Mouse (Mus musculus) naive thymus-derived CD4-positive, alpha-beta T cell, adult 2 months (primary cell): ENCODE measurements at regions not wholly inside any gene's neighbourhood (a gene's known extent, or its start where the extent isn't known, plus 50 kb on each side); places are given as distances from the start of the nearest gene placed in this dataset.

ENCODE experiments used
- DNase-seq: peaks from one replicate; pipeline ENCODE4 v3.0.0-alpha.2; 2011; ENCODE audit warnings: low read depth

- no peak for DNase-seq
These were observed 169.8 kb downstream of the Arrdc4 start for GRCm38 (mm10) chr7:68579216-68579615.

- no peak for DNase-seq
These were observed 177.7 kb downstream of the Arrdc4 start for GRCm38 (mm10) chr7:68571315-68571714.

- no peak for DNase-seq
These were observed 180.9 kb downstream of the Arrdc4 start for GRCm38 (mm10) chr7:68568127-68568510.

- DNase-seq = no peak
These were observed 181.5 kb downstream of the Arrdc4 start for GRCm38 (mm10) chr7:68567452-68568126.

- DNase-seq = no peak
These were observed 189.3 kb downstream of the Arrdc4 start for GRCm38 (mm10) chr7:68559440-68560343.

- DNase-seq = no peak
These were observed 198.7 kb downstream of the Arrdc4 start for GRCm38 (mm10) chr7:68550330-68550729.

GRCm38 (mm10) chr7:68548176-68548575 lies 200.9 kb downstream of the Arrdc4 start:
- DNase-seq = no peak

GRCm38 (mm10) chr7:68544136-68544535 lies 204.9 kb downstream of the Arrdc4 start:
- no peak for DNase-seq

- no peak for DNase-seq
These were observed 235.5 kb downstream of the Fam169b start for GRCm38 (mm10) chr7:68509096-68509495.

GRCm38 (mm10) chr7:68491143-68491810 lies 217.6 kb downstream of the Fam169b start:
- no peak for DNase-seq

GRCm38 (mm10) chr7:68486676-68487075 lies 213.0 kb downstream of the Fam169b start:
- no peak for DNase-seq

GRCm38 (mm10) chr7:68482553-68482952 lies 208.9 kb downstream of the Fam169b start:
- DNase-seq = no peak

- peak; percentile 43 for DNase-seq
These were observed 207.1 kb downstream of the Fam169b start for GRCm38 (mm10) chr7:68480770-68481169.

GRCm38 (mm10) chr7:68480336-68480735 lies 206.7 kb downstream of the Fam169b start:
- DNase-seq = no peak

- no peak for DNase-seq
These were observed 204.4 kb downstream of the Fam169b start for GRCm38 (mm10) chr7:68478044-68478443.

- DNase-seq = no peak
These were observed 199.2 kb downstream of the Fam169b start for GRCm38 (mm10) chr7:68472800-68473199.

- DNase-seq = no peak
These were observed 197.3 kb downstream of the Fam169b start for GRCm38 (mm10) chr7:68470983-68471382.

- DNase-seq = no peak
These were observed 194.9 kb downstream of the Fam169b start for GRCm38 (mm10) chr7:68468574-68468973.

- no peak for DNase-seq
These were observed 184.2 kb downstream of the Fam169b start for GRCm38 (mm10) chr7:68457842-68458241.

GRCm38 (mm10) chr7:68455451-68455850 lies 181.8 kb downstream of the Fam169b start:
- no peak for DNase-seq

- DNase-seq = no peak
These were observed 179.5 kb downstream of the Fam169b start for GRCm38 (mm10) chr7:68453028-68453692.

GRCm38 (mm10) chr7:68444426-68445095 lies 170.9 kb downstream of the Fam169b start:
- no peak for DNase-seq
